Mouse (Mus musculus): ENCODE data around the gene Afdn.
A peak's percentile ranks its signal among the peaks of the same experiment; 100 is the strongest.
"Not testable (repeated sequence)": the region's sequence is repeated elsewhere in the genome, so short reads cannot be mapped to it uniquely, and the experiment has no call there.

Afdn gene

DNA sequence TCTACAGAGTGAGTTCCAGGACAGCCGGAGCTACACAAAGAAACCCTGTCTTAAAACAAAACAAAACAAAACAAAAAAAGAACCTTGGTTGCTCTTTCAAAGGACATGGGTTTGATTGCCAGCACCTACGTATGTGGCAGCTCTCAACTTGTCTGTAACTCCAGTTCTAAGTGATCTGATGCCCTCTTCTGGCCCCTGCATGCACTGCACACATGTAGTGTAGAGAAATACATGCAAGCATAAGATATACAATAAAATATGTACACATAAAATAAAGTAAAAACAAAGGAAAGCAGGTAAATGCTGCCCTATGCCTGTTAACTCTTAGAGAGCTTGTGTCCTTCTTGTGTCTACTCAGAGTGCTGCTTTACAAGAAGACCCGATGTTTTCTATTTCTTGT, 8.9 kb downstream of the Afdn start:
- peak; percentile 78 for DNase-seq (ENCODE audit: low read depth, low spot score)

GRCm38 (mm10) chr17:13777676-13778075, 17.3 kb downstream of the Afdn start:
- no peak for DNase-seq (ENCODE audit: low read depth, low spot score)

GRCm38 (mm10) chr17:13778865-13779264, 18.5 kb downstream of the Afdn start:
- DNase-seq (ENCODE audit: low read depth, low spot score), result no peak

DNA sequence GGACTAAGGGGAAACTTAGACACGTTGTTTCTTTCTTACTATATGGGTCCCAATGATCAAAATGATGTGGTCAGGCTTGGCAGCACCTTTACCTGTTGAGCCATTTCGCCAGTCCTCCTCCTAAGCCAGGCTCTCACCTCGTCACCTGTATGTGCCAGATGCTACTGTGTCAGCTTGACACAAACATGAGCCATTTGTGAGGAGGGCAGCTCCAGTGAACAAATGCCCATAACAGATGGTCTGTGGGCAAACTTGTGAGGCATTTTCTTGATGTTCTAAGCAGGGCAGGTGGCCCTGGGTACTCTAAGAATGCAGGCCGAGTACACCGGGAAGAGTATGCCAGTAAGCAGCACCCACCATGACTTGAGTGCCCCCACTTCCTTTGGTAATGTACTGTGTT, 21.6 kb downstream of the Afdn start:
- DNase-seq (ENCODE audit: low read depth, low spot score), result no peak

- DNase-seq (ENCODE audit: low read depth, low spot score), result no peak
Observed at GRCm38 (mm10) chr17:13783469-13783868, 23.1 kb downstream of the Afdn start.

GRCm38 (mm10) chr17:13790033-13790432, 29.7 kb downstream of the Afdn start:
- DNase-seq (ENCODE audit: low read depth, low spot score), result not testable (repeated sequence)

DNA sequence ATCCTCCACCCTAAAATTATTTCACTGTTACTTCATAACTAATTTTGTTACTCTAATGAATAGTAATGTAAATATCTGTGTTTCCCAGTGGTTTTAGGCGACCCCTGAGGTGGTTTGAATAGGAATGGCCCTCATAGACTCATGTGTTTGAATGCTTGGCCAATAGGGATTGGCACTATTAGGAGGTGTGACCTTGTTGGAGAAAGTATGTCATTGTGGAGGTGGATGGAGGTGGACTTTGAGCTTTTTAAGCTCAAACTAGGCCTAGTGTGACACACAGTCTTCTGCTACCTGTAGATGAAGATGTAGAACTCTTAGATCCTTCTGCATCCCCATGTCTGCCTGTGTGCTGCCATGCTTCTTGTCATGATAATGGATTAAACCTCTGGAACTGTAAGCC, 37.4 kb downstream of the Afdn start:
- no peak for DNase-seq (ENCODE audit: low read depth, low spot score)

DNA sequence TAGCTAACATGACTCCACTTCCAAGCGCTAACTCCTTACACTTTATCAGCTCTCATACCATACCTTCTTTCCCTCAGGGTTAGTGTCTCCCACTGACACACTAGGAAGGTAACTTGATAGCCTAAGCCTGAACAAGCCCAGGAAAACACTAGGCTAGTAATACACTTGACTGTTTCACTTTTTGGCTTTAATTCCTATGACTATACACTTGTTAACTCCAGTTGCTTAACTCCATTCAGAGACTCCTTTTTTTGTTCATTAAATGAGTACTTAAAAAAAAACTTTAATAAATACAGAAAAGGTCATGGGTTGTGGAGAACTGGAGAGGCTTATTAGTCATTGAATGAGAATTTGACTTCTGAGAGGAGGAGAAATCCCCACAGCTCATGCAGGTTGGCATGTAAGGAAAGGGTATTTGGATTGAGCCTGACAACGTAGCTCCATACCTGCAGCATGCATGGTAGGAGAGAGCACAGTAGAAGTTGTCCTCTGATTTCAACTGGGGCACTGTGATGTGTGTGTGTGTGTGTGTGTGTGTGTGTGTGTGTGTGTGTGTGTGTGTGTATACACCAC, 42.6 kb downstream of the Afdn start:
- no peak for DNase-seq (ENCODE audit: low read depth, low spot score)

- no peak for DNase-seq (ENCODE audit: low read depth, low spot score)
Observed at GRCm38 (mm10) chr17:13806016-13806415, 45.7 kb downstream of the Afdn start.

GRCm38 (mm10) chr17:13817789-13818188, 57.5 kb downstream of the Afdn start:
- no peak for DNase-seq (ENCODE audit: low read depth, low spot score)

- DNase-seq (ENCODE audit: low read depth, low spot score), result no peak
Observed at GRCm38 (mm10) chr17:13819342-13819741, 59.0 kb downstream of the Afdn start.

GRCm38 (mm10) chr17:13820676-13821075, 60.3 kb downstream of the Afdn start:
- no peak for DNase-seq (ENCODE audit: low read depth, low spot score)

- DNase-seq (ENCODE audit: low read depth, low spot score), result no peak
Observed at GRCm38 (mm10) chr17:13825421-13825820, 65.1 kb downstream of the Afdn start.

GRCm38 (mm10) chr17:13830234-13830633, 69.9 kb downstream of the Afdn start:
- DNase-seq (ENCODE audit: low read depth, low spot score), result no peak

DNA sequence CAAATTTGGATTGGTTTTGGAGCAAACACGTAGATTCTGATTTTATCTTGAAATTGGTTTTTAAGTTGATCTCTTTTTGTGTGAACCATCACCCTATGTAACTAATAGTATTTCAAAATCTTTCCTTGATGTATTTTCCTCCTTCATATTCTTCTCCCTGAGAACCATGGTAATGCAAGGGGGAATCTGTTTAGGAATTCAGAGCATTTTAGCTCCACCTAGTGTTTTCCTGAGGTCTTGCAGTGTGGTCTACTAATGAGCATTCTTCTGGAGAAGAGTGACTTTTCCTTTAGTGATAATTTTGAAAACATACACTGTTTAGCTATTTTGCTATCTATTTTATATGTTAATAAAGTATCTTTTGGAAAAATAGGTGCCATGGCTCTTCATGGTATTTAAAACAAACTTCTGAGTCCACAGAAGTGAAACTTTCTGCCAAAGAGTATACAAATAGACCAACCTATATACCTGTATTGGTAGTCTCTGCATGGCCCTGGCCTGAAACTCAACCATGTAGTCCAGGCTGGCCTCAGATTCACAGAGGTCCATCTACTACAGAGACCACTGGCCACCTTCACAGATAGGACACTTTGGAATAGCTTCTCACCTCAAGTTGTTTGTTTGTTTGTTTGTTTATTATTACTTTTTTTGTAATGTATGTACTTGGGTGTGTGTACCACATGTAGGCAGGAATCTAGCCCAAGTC, 70.5 kb downstream of the Afdn start:
- peak; percentile 64 for DNase-seq (ENCODE audit: low read depth, low spot score)

- DNase-seq (ENCODE audit: low read depth, low spot score), result peak; percentile 32
Observed at GRCm38 (mm10) chr17:13835876-13836275, 75.5 kb downstream of the Afdn start.

DNA sequence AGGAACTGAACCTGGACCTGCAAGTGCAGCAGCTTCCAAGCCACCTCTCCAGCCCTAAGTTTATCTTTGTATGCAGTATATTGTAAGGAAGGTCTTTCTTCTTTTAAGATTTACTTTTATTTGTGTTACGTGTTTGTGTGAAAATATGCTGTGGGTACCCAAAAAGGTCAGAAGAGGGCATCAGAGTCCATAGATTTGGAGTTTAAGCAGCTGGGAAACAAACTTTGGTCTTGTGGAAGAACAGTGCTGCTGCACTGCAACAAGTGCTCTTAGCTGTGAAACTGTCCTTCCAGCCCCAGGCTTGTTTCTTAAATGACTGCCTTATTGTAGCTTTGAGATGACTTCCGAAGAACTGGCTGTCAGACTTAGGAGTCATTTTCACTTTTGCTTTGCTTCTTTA, 89.8 kb downstream of the Afdn start:
- DNase-seq (ENCODE audit: low read depth, low spot score), result peak; percentile 39

DNA sequence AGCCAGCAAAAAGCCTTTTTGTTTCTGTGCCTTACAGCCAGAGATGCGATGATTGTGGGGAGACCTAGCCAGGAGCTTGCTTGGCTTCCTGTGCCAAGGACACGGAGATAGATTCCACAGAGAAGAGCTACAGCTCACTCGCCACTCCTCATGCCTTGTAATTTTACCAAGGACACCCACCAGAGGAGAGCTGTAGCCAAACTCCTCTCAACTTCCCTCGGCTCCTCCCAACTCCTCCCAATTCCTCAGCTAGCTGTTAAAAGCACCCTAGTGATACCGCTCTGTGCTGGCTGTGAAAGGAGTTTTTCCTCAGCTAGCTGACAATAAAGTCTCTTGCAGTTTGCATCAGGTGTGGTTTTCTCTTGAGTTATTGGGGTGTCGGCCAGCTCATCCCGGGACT, 93.5 kb downstream of the Afdn start:
- DNase-seq (ENCODE audit: low read depth, low spot score), result peak; percentile 34

GRCm38 (mm10) chr17:13855396-13855795, 95.1 kb downstream of the Afdn start:
- DNase-seq (ENCODE audit: low read depth, low spot score), result peak; percentile 36

- DNase-seq (ENCODE audit: low read depth, low spot score), result no peak
Observed at GRCm38 (mm10) chr17:13856429-13857090, 96.2 kb downstream of the Afdn start.

- no peak for DNase-seq (ENCODE audit: low read depth, low spot score)
Observed at GRCm38 (mm10) chr17:13865340-13865739, 105.0 kb downstream of the Afdn start.

DNA sequence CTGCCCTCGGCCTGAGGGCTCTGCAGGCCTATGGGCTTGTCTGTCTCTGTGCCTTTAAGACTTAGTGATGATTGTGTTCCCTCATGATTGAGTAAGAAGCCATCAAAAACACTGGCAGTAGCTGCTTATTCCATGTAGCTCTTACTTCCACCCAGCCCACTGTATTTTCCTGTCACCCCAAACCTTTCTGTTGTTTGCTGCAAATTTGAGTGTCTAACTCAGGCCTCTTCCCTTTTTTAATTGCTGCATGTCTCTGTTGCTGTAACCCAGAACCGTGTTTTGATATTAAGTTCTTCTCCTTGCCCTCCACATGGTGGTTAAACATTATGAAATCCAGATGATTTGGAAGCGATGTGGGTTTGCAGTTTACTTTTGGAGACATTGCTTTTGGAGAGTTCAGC, 106.6 kb downstream of the Afdn start:
- DNase-seq (ENCODE audit: low read depth, low spot score), result no peak

- DNase-seq (ENCODE audit: low read depth, low spot score), result peak; percentile 41
Observed at GRCm38 (mm10) chr17:13867475-13867874, 107.1 kb downstream of the Afdn start.

Measured in R1 (cell line).